Mouse (Mus musculus): Measurements from ENCODE around the gene Tax1bp3. TPM values are rescaled to one million over a fixed set of nuclear protein-coding genes. Genes with fewer than 3 reads are reported as not detected.

Gene Tax1bp3
- polyA plus RNA-seq, 2 experiments, result 106 to 224 TPM

- H3K4me2 ChIP-seq (replicated peaks; ENCODE audit: low read depth, low read length, severe bottlenecking), result peak overlapping the region; percentile 74
- ATAC-seq (ENCODE audit: low FRiP score, low read depth) (no peak), DNase-seq (ENCODE audit: low spot score) (no peak)
- H3K27ac ChIP-seq (replicated peaks; ENCODE audit: low read depth, low read length), result no peak overlapping the region
- H3K4me3 ChIP-seq (replicated peaks; ENCODE audit: low read length), result peak overlapping the region; percentile 98
- no peaks in the 10 kb centered on the region for H3K9me3 ChIP-seq (ENCODE audit: control insufficient read depth, low read length)
- peaks cover 29% of the 10 kb centered on the region for H3K36me3 ChIP-seq (ENCODE audit: control insufficient read depth, insufficient read depth, low read length)
- H3K4me1 ChIP-seq (ENCODE audit: control insufficient read depth, insufficient read depth, low read length), result peaks cover 24% of the 10 kb centered on the region
- peak overlapping the region; percentile 84 for H3K9ac ChIP-seq (ENCODE audit: low read depth, low read length, severe bottlenecking)
- no peak for TF ChIP-seq POLR2A (IDR thresholded peaks at IDR 0.05; ENCODE audit: borderline replicate concordance, extremely low read depth, insufficient read depth, insufficient read length)
- 37% methylated on average over 8 of the region's 8 CpGs for WGBS
- no peaks in the 10 kb centered on the region for H3K27me3 ChIP-seq (ENCODE audit: control insufficient read depth, insufficient read depth, low read length)
Observed at GRCm38 (mm10) chr11:73175612-73176011, 1.3 kb upstream of the Tax1bp3 start.

GRCm38 (mm10) chr11:73176186-73176585, 697 bp upstream of the Tax1bp3 start:
- no peak for ATAC-seq (ENCODE audit: low FRiP score, low read depth)
- Histone ChIP-seq H3K27me3 (ENCODE audit: control insufficient read depth, insufficient read depth, low read length) (no peaks in the 10 kb centered on the region), H3K4me2 (replicated peaks; ENCODE audit: low read depth, low read length, severe bottlenecking) (peak overlapping the region; percentile 74), H3K4me1 (ENCODE audit: control insufficient read depth, insufficient read depth, low read length) (peaks cover 24% of the 10 kb centered on the region), H3K9me3 (ENCODE audit: control insufficient read depth, low read length) (no peaks in the 10 kb centered on the region), H3K36me3 (ENCODE audit: control insufficient read depth, insufficient read depth, low read length) (peaks cover 30% of the 10 kb centered on the region), H3K27ac (replicated peaks; ENCODE audit: low read depth, low read length) (peak overlapping the region; percentile 84), H3K9ac (ENCODE audit: low read depth, low read length, severe bottlenecking) (peak overlapping the region; percentile 84), H3K4me3 (replicated peaks; ENCODE audit: low read length) (peak overlapping the region; percentile 98)
- DNase-seq (ENCODE audit: low spot score), result no peak
- 1% methylated on average over 14 of the region's 15 CpGs for WGBS
- TF ChIP-seq POLR2A (IDR thresholded peaks at IDR 0.05; ENCODE audit: borderline replicate concordance, extremely low read depth, insufficient read depth, insufficient read length), result no peak

GRCm38 (mm10) chr11:73177509-73177875, 609 bp downstream of the Tax1bp3 start:
- WGBS, result 0% methylated on average over 21 of the region's 28 CpGs
- peak; percentile 84 for DNase-seq (ENCODE audit: low spot score)
- TF ChIP-seq POLR2A (IDR thresholded peaks at IDR 0.05; ENCODE audit: borderline replicate concordance, extremely low read depth, insufficient read depth, insufficient read length), result no peak
- peak overlapping the region; percentile 84 for H3K9ac ChIP-seq (ENCODE audit: low read depth, low read length, severe bottlenecking)
- H3K4me3 ChIP-seq (replicated peaks; ENCODE audit: low read length), result peak overlapping the region; percentile 98
- peaks cover 18% of the 10 kb centered on the region for H3K4me1 ChIP-seq (ENCODE audit: control insufficient read depth, insufficient read depth, low read length)
- H3K36me3 ChIP-seq (ENCODE audit: control insufficient read depth, insufficient read depth, low read length), result peaks cover 36% of the 10 kb centered on the region
- no peaks in the 10 kb centered on the region for H3K27me3 ChIP-seq (ENCODE audit: control insufficient read depth, insufficient read depth, low read length)
- peak; percentile 84 for ATAC-seq (ENCODE audit: low FRiP score, low read depth)
- H3K4me2 ChIP-seq (replicated peaks; ENCODE audit: low read depth, low read length, severe bottlenecking), result peak overlapping the region; percentile 74
- H3K27ac ChIP-seq (replicated peaks; ENCODE audit: low read depth, low read length), result peak overlapping the region; percentile 92
- H3K9me3 ChIP-seq (ENCODE audit: control insufficient read depth, low read length), result no peaks in the 10 kb centered on the region

GRCm38 (mm10) chr11:73177895-73178294, 1.0 kb downstream of the Tax1bp3 start:
- H3K4me2 ChIP-seq (replicated peaks; ENCODE audit: low read depth, low read length, severe bottlenecking), result peak overlapping the region; percentile 74
- H3K9me3 ChIP-seq (ENCODE audit: control insufficient read depth, low read length), result no peaks in the 10 kb centered on the region
- 0% methylated on average over 2 of the region's 2 CpGs for WGBS
- ATAC-seq (ENCODE audit: low FRiP score, low read depth) (no peak), DNase-seq (ENCODE audit: low spot score) (no peak)
- peak overlapping the region; percentile 11; the same call in 1 of the 2 replicates for H3K27ac ChIP-seq (replicated peaks; ENCODE audit: low read depth, low read length)
- TF ChIP-seq POLR2A (IDR thresholded peaks at IDR 0.05; ENCODE audit: borderline replicate concordance, extremely low read depth, insufficient read depth, insufficient read length), result no peak
- H3K4me1 ChIP-seq (ENCODE audit: control insufficient read depth, insufficient read depth, low read length), result peaks cover 14% of the 10 kb centered on the region
- peaks cover 38% of the 10 kb centered on the region for H3K36me3 ChIP-seq (ENCODE audit: control insufficient read depth, insufficient read depth, low read length)
- H3K27me3 ChIP-seq (ENCODE audit: control insufficient read depth, insufficient read depth, low read length), result no peaks in the 10 kb centered on the region
- H3K4me3 ChIP-seq (replicated peaks; ENCODE audit: low read length), result peak overlapping the region; percentile 98
- peak overlapping the region; percentile 84 for H3K9ac ChIP-seq (ENCODE audit: low read depth, low read length, severe bottlenecking)

- no peak for ATAC-seq (ENCODE audit: low FRiP score, low read depth)
- H3K27me3 ChIP-seq (ENCODE audit: control insufficient read depth, insufficient read depth, low read length), result no peaks in the 10 kb centered on the region
- DNase-seq (ENCODE audit: low spot score), result no peak
- no peaks in the 10 kb centered on the region for H3K4me1 ChIP-seq (ENCODE audit: control insufficient read depth, insufficient read depth, low read length)
- WGBS, result 91% methylated on average over 10 of the region's 10 CpGs
- H3K4me3 ChIP-seq (replicated peaks; ENCODE audit: low read length), result no peak overlapping the region
- no peak overlapping the region for H3K9ac ChIP-seq (ENCODE audit: low read depth, low read length, severe bottlenecking)
- H3K36me3 ChIP-seq (ENCODE audit: control insufficient read depth, insufficient read depth, low read length), result peaks cover 55% of the 10 kb centered on the region
- TF ChIP-seq POLR2A (IDR thresholded peaks at IDR 0.05; ENCODE audit: borderline replicate concordance, extremely low read depth, insufficient read depth, insufficient read length), result no peak
- no peaks in the 10 kb centered on the region for H3K9me3 ChIP-seq (ENCODE audit: control insufficient read depth, low read length)
- H3K4me2 ChIP-seq (replicated peaks; ENCODE audit: low read depth, low read length, severe bottlenecking), result no peak overlapping the region
- H3K27ac ChIP-seq (replicated peaks; ENCODE audit: low read depth, low read length), result no peak overlapping the region
Observed at GRCm38 (mm10) chr11:73185872-73186615, 9.2 kb downstream of the Tax1bp3 start.

Data from limb, embryonic 14.5 days (tissue).